Mouse (Mus musculus): Measurements from ENCODE around the gene Iqcf6.

Gene Iqcf6

GRCm38 (mm10) chr9:106655884-106656720 is 29.7 kb downstream of the Iqcf6 start, which contains the start of gene Grm2:
TSS of gene Grm2 (minus strand) at chr9:106656082.
- in situ Hi-C loops (cut with MboI; ENCODE audit: unreplicated experiment in 2 of 2) = loop anchor here in 1 of 2 experiments (25.0 kb wide), 1 partner anchor 831 kb away; no protein-coding TSS in a partner anchor

DNA sequence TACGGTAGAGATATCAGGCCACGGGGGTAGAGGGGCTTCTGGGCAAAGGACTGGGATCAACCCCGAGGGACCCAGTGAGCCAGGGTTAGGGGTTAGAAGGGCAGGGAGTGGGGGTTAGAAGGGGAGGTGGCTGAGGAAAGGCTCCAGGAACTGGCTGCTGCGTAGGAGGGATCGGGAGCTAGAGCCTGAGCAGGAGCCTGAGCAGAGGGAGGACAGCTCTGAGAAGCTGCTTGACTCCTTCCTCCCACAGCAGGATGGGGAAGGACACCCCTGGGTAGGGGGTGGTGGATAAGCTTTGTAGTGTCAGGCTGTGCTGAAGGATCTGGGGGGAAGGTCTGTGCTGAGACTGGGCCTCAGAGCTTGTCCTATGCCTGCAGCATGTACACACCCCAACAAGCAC is 30.4 kb downstream of the Iqcf6 start:
- in situ Hi-C loops (cut with MboI; ENCODE audit: unreplicated experiment in 2 of 2) = loop anchor here in 1 of 2 experiments (25.0 kb wide), 1 partner anchor 830 kb away; no protein-coding TSS in a partner anchor

- in situ Hi-C loops (cut with MboI; ENCODE audit: unreplicated experiment in 2 of 2) = loop anchor here in 1 of 2 experiments (25.0 kb wide), 1 partner anchor 830 kb away; no protein-coding TSS in a partner anchor
Measured at GRCm38 (mm10) chr9:106657592-106657991, 31.2 kb downstream of the Iqcf6 start.

GRCm38 (mm10) chr9:106659441-106659840 is 33.1 kb downstream of the Iqcf6 start:
- in situ Hi-C loops (cut with MboI; ENCODE audit: unreplicated experiment in 2 of 2) = loop anchor here in 1 of 2 experiments (25.0 kb wide), 1 partner anchor 828 kb away; no protein-coding TSS in a partner anchor

GRCm38 (mm10) chr9:106659935-106660334 is 33.6 kb downstream of the Iqcf6 start:
- in situ Hi-C loops (cut with MboI; ENCODE audit: unreplicated experiment in 2 of 2) = loop anchor here in 1 of 2 experiments (25.0 kb wide), 1 partner anchor 827 kb away; no protein-coding TSS in a partner anchor

DNA sequence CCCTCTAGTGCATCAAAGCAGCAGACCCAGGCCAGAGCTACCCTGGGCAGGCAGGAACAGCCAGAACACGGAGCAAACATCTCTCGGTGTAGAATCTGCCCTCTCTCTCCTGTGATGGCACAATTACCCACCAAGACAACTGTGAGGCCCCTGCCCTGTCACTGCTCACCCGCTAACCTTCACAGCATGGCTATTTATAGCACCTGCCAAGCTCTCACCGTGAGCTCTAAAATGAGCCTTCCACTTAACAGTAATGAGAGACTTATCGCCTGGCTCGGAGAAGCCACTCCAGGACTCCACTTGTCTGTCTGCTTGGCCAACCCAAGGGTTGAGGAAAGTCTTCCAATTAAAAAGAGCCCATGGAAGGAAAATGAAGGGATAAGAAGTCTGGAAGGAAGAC is 36.8 kb downstream of the Iqcf6 start:
- in situ Hi-C loops (cut with MboI; ENCODE audit: unreplicated experiment in 2 of 2) = loop anchor here in 1 of 2 experiments (25.0 kb wide), 1 partner anchor 824 kb away; no protein-coding TSS in a partner anchor

DNA sequence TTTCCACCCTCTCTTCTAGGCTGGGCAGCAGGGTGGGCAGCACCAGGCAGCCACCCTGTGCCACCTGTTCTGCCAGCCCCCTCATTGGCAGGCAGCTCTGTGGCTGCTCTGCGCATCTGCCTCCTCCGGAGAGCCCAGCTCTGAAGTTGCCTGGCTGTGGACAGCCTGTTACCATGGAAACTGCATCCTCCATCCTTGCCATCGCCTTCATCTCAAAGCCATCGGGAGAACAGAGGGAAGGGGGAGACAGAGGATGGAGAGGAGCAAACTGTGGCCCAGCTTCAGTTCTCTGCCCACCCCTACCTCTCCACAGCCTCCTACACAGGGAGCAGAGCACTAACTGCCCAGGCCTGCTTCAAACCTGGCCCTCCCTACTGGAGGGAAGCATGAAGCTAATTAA is 38.1 kb downstream of the Iqcf6 start:
- in situ Hi-C loops (cut with MboI; ENCODE audit: unreplicated experiment in 2 of 2) = loop anchor here in 1 of 2 experiments (25.0 kb wide), 1 partner anchor 823 kb away; no protein-coding TSS in a partner anchor

GRCm38 (mm10) chr9:106664856-106665255 is 38.5 kb downstream of the Iqcf6 start:
- in situ Hi-C loops (cut with MboI; ENCODE audit: unreplicated experiment in 2 of 2) = loop anchor here in 1 of 2 experiments (25.0 kb wide), 1 partner anchor 822 kb away; no protein-coding TSS in a partner anchor

GRCm38 (mm10) chr9:106673860-106674259 is 47.5 kb downstream of the Iqcf6 start:
- in situ Hi-C loops (cut with MboI; ENCODE audit: unreplicated experiment in 2 of 2) = loop anchor here (5.0 to 25.0 kb wide), 4 partner anchors 618 to 851 kb away; no protein-coding TSS in a partner anchor

GRCm38 (mm10) chr9:106675480-106675879 is 49.1 kb downstream of the Iqcf6 start:
- in situ Hi-C loops (cut with MboI; ENCODE audit: unreplicated experiment in 2 of 2) = loop anchor here (10.0 kb wide), 2 partner anchors 679 to 849 kb away; no protein-coding TSS in a partner anchor

DNA sequence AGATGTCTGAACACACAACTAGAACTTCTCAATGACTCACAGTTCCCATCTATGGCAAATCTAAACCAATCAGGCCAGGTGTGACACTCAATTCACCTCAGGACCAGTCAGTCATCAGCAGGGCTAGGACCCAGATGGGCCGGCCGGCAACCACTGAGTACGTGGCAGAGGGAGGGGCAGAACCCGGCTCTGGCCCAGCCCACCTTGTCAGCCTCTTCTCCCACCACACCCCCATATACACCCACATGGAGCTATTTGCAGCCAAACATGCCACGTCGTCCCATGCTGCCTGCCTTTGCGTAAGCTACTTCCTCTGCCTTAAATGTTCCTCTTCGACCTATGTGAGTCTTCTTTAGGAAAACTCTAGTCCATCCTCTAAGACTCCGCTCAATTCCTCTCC is 49.6 kb downstream of the Iqcf6 start:
- in situ Hi-C loops (cut with MboI; ENCODE audit: unreplicated experiment in 2 of 2) = loop anchor here (10.0 kb wide), 2 partner anchors 679 to 849 kb away; no protein-coding TSS in a partner anchor

DNA sequence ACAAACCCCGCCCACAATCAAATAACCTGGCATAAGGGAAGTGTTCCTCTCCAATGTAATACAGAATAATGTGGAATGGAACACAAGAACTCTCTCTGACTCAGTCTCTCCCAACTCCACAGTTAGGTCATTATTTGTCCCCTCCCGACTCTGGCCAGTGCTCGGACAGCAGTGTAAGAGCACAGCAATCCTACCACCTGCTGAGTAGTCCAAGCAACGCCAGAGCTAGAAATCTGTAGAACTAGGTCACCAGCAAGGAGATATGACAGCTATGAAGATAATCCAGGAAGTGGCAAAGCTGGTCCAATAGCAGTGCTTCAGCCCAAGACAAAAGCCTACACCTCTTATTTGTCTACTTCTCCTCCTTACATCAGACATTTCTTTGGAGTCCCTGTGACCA is 50.2 kb downstream of the Iqcf6 start:
- in situ Hi-C loops (cut with MboI; ENCODE audit: unreplicated experiment in 2 of 2) = loop anchor here (10.0 kb wide), 2 partner anchors 678 to 848 kb away; no protein-coding TSS in a partner anchor

Data from v-Abl transformed pro-B cells (cell line).